Mouse (Mus musculus) limb, embryonic 11.5 days (tissue): ENCODE measurements around the gene Tdpoz3. TPM values are rescaled to one million over a fixed set of nuclear protein-coding genes. Genes with fewer than 3 reads are reported as not detected.
"Not testable (repeated sequence)": the region's sequence is repeated elsewhere in the genome, so short reads cannot be mapped to it uniquely, and the experiment has no call there.

Experiments
- ATAC-seq: fragments of 200-750 bp; cut with Nextera tagmentation; 2 replicates; pipeline ENCODE4 v1.8.0; 2017; ENCODE audit warnings: low read depth; ENCODE audit not compliant: insufficient number of reproducible peaks, low FRiP score, low TSS enrichment
- DNase-seq: peaks from one replicate; pipeline ENCODE4 v3.0.0-alpha.2; 2015; ENCODE audit warnings: low spot score
- H3K27ac ChIP-seq: fragments of 300-500 bp; sonication (generic); replicated peaks from 2 replicates; pipeline ENCODE4 v1.5.1; 2014; ENCODE audit warnings: low read depth, mild to moderate bottlenecking, low read length
- H3K27me3 ChIP-seq: fragments of 300-500 bp; sonication (generic); 2 replicates; pipeline ENCODE4 v1.6.1; 2014; ENCODE audit warnings: mild to moderate bottlenecking, low read length, mixed read lengths; ENCODE audit not compliant: control insufficient read depth, insufficient read depth
- H3K36me3 ChIP-seq: fragments of 300-500 bp; sonication (generic); 2 replicates; pipeline ENCODE4 v1.6.1; 2014; ENCODE audit warnings: mild to moderate bottlenecking, low read length, moderate library complexity, mixed read lengths; ENCODE audit not compliant: control insufficient read depth, insufficient read depth
- H3K4me1 ChIP-seq: fragments of 300-500 bp; sonication (generic); 2 replicates; pipeline ENCODE4 v1.6.1; 2014; ENCODE audit warnings: low read length, mixed read lengths; ENCODE audit not compliant: control insufficient read depth, insufficient read depth
- H3K4me2 ChIP-seq: fragments of 300-500 bp; sonication (generic); 2 replicates; pipeline ENCODE4 v1.6.1; 2014; ENCODE audit warnings: low read depth, mild to moderate bottlenecking, moderate library complexity; ENCODE audit not compliant: severe bottlenecking
- H3K4me3 ChIP-seq: fragments of 300-500 bp; sonication (generic); 2 replicates; pipeline ENCODE4 v1.5.1; 2014; ENCODE audit warnings: low read depth, low read length
- H3K9ac ChIP-seq: fragments of 300-500 bp; sonication (generic); 2 replicates; pipeline ENCODE4 v1.6.1; 2014; ENCODE audit warnings: mild to moderate bottlenecking, low read length
- H3K9me3 ChIP-seq: fragments of 300-500 bp; sonication (generic); 2 replicates; pipeline ENCODE4 v1.6.1; 2016; ENCODE audit warnings: low read length; ENCODE audit not compliant: control insufficient read depth
- WGBS: fragments of 180-500 bp; shearing (Covaris S2); extraction: QIAGEN DNeasy Blood & Tissue Kit; methylation state at CpG from one replicate; pipeline ENCODE4 v1.1.7; 2014; 5-methylcytosine and 5-hydroxymethylcytosine counted together
- polyA plus RNA-seq: library from polyadenylated mRNA; unstranded; fragments of >200 nt; fragmentation: Nextera tagmentation; extraction: Ambion mirVana; gene quantifications from 2 replicates; pipeline ENCODE4 v1.2.1, GENCODE M21; 2014

Gene Tdpoz3
- polyA plus RNA-seq = not detected in 2 replicates

GRCm38 (mm10) chr3:93825720-93826119 is at the start of gene Tdpoz3:
Gene Tdpoz3 (plus strand): TSS chr3:93826020.
- not testable (repeated sequence) for DNase-seq, H3K36me3 ChIP-seq, H3K27me3 ChIP-seq, ATAC-seq, H3K4me3 ChIP-seq, H3K4me1 ChIP-seq, H3K4me2 ChIP-seq, H3K9ac ChIP-seq, H3K27ac ChIP-seq, H3K9me3 ChIP-seq
- 76% methylated on average over 1 of the region's 1 CpGs for WGBS

- H3K27me3 ChIP-seq, H3K36me3 ChIP-seq, H3K9ac ChIP-seq, H3K4me3 ChIP-seq, H3K27ac ChIP-seq, DNase-seq, ATAC-seq, H3K9me3 ChIP-seq, H3K4me2 ChIP-seq, H3K4me1 ChIP-seq: not testable (repeated sequence)
These were observed 29.7 kb upstream of the Tdpoz3 start, which contains the start of gene Tdpoz4 for GRCm38 (mm10) chr3:93796098-93796497. Gene Tdpoz4 (plus strand): TSS chr3:93796398.

GRCm38 (mm10) chr3:93813341-93813740 is 12.5 kb upstream of the Tdpoz3 start:
- not testable (repeated sequence) for H3K27ac ChIP-seq, ATAC-seq, H3K9me3 ChIP-seq, H3K4me3 ChIP-seq, H3K27me3 ChIP-seq, H3K4me2 ChIP-seq, H3K4me1 ChIP-seq, H3K9ac ChIP-seq, H3K36me3 ChIP-seq, DNase-seq

DNA sequence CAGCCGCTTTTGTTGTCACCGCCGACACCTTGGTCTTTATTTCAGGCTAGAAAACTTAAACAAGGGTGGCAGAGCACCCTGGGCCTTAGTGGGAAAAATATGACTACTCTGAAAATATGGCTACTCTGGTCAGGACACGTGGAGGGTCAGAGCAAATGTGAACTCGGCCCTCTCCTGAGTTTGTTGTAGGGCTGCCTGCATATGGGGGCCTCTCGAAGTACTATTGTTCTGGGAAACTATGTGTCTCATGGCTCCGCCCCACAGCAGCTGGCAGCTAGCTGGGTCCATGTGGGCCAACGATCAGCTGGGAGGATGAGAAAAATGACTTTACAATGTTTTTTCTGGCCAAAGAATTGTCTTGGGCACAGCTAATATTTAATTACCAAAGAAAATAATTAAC is 33.1 kb downstream of the Tdpoz3 start:
- DNase-seq, H3K4me2 ChIP-seq, H3K9ac ChIP-seq, H3K27me3 ChIP-seq, H3K4me1 ChIP-seq, ATAC-seq, H3K27ac ChIP-seq, H3K36me3 ChIP-seq, H3K9me3 ChIP-seq, H3K4me3 ChIP-seq: not testable (repeated sequence)
- 84% methylated on average over 8 of the region's 8 CpGs for WGBS

- not testable (repeated sequence) for H3K9ac ChIP-seq, H3K27ac ChIP-seq, ATAC-seq, H3K27me3 ChIP-seq, H3K4me1 ChIP-seq, H3K36me3 ChIP-seq, DNase-seq, H3K4me2 ChIP-seq, H3K4me3 ChIP-seq, H3K9me3 ChIP-seq
- WGBS = 85% methylated on average over 7 of the region's 8 CpGs
These were observed 44.8 kb downstream of the Tdpoz3 start for GRCm38 (mm10) chr3:93870635-93871034.

Other genes starting within 250 kb of the Tdpoz3 start
- not detected in 2 replicates for gene Tdpoz2, start 173.3 kb upstream of the Tdpoz3 start, polyA plus RNA-seq
- gene Tdpoz1, start 149.7 kb upstream of the Tdpoz3 start, polyA plus RNA-seq = not detected in 2 replicates
- not detected in 2 replicates for gene Gm37596, start 132.9 kb upstream of the Tdpoz3 start, polyA plus RNA-seq
- not detected in 2 replicates for gene Gm5773, start 53.0 kb upstream of the Tdpoz3 start, polyA plus RNA-seq
- gene Tdpoz4, start 29.6 kb upstream of the Tdpoz3 start, polyA plus RNA-seq = not detected in 2 replicates
- not detected in 2 replicates for gene Gm9117, start 117.5 kb downstream of the Tdpoz3 start, polyA plus RNA-seq
- gene Tdpoz5, start 135.3 kb downstream of the Tdpoz3 start, polyA plus RNA-seq = not detected in 2 replicates
- gene Gm9125, start 228.9 kb downstream of the Tdpoz3 start, polyA plus RNA-seq = not detected in 2 replicates
- not detected in 2 replicates for gene Gm10697, start 246.6 kb downstream of the Tdpoz3 start, polyA plus RNA-seq